Mouse (Mus musculus): ENCODE measurements around the gene Cript.

The Cript gene

GRCm38 (mm10) chr17:87025269-87025949 lies at the start of gene Cript, which contains the start of gene Pigf:
Cript (plus strand) TSS chr17:87025550.
Pigf (minus strand) TSS chr17:87025406.
- in situ Hi-C loops (cut with MboI): loop anchor here (25.0 kb wide), 1 partner anchor 537 kb away; no protein-coding TSS in a partner anchor

GRCm38 (mm10) chr17:86976387-86976786 lies 49.0 kb upstream of the Cript start:
- in situ Hi-C loops (cut with MboI): no loop called here

- in situ Hi-C loops (cut with MboI): no loop called here
Observed at GRCm38 (mm10) chr17:86978496-86978895, 46.9 kb upstream of the Cript start.

- in situ Hi-C loops (cut with MboI): no loop called here
Observed at GRCm38 (mm10) chr17:86981205-86981604, 44.1 kb upstream of the Cript start.

GRCm38 (mm10) chr17:86981701-86982100 lies 43.6 kb upstream of the Cript start:
- in situ Hi-C loops (cut with MboI): no loop called here

GRCm38 (mm10) chr17:86982497-86982896 lies 42.9 kb upstream of the Cript start:
- in situ Hi-C loops (cut with MboI): no loop called here

- in situ Hi-C loops (cut with MboI): no loop called here
Observed at GRCm38 (mm10) chr17:86986449-86987138, 38.8 kb upstream of the Cript start.

GRCm38 (mm10) chr17:86988161-86988560 lies 37.2 kb upstream of the Cript start:
- in situ Hi-C loops (cut with MboI): no loop called here

GRCm38 (mm10) chr17:86988601-86989184 lies 36.7 kb upstream of the Cript start:
- in situ Hi-C loops (cut with MboI): no loop called here

- in situ Hi-C loops (cut with MboI): no loop called here
Observed at GRCm38 (mm10) chr17:86991306-86991705, 34.0 kb upstream of the Cript start.

- in situ Hi-C loops (cut with MboI): no loop called here
Observed at GRCm38 (mm10) chr17:86997323-86997722, 28.0 kb upstream of the Cript start.

- in situ Hi-C loops (cut with MboI): no loop called here
Observed at GRCm38 (mm10) chr17:87008950-87009349, 16.4 kb upstream of the Cript start.

GRCm38 (mm10) chr17:87011301-87012019 lies 13.9 kb upstream of the Cript start:
- in situ Hi-C loops (cut with MboI): no loop called here

- in situ Hi-C loops (cut with MboI): no loop called here
Observed at GRCm38 (mm10) chr17:87019692-87020091, 5.7 kb upstream of the Cript start.

- in situ Hi-C loops (cut with MboI): loop anchor here (25.0 kb wide), 1 partner anchor 538 kb away; no protein-coding TSS in a partner anchor
Observed at GRCm38 (mm10) chr17:87024491-87025242, 683 bp upstream of the Cript start.

- in situ Hi-C loops (cut with MboI): loop anchor here (10.0 to 25.0 kb wide), 2 partner anchors 218 to 526 kb away; no protein-coding TSS in a partner anchor
Observed at GRCm38 (mm10) chr17:87036141-87037073, 11.1 kb downstream of the Cript start.

- in situ Hi-C loops (cut with MboI): loop anchor here (10.0 to 25.0 kb wide), 2 partner anchors 216 to 524 kb away; no protein-coding TSS in a partner anchor
Observed at GRCm38 (mm10) chr17:87038496-87038895, 13.1 kb downstream of the Cript start.

- in situ Hi-C loops (cut with MboI): loop anchor here (25.0 kb wide), 1 partner anchor 521 kb away; no protein-coding TSS in a partner anchor
Observed at GRCm38 (mm10) chr17:87041739-87042138, 16.4 kb downstream of the Cript start.

- in situ Hi-C loops (cut with MboI): loop anchor here (25.0 kb wide), 1 partner anchor 518 kb away; no protein-coding TSS in a partner anchor
Observed at GRCm38 (mm10) chr17:87044364-87044763, 19.0 kb downstream of the Cript start.

- in situ Hi-C loops (cut with MboI): loop anchor here (5.0 to 25.0 kb wide), 2 partner anchors 127 to 518 kb away; partner anchors contain the start of gene Tmem247
Observed at GRCm38 (mm10) chr17:87044796-87045195, 19.4 kb downstream of the Cript start.
